Mouse (Mus musculus) heart, embryonic 15.5 days (tissue): ENCODE data around the gene Prss27. TPM values are rescaled to one million over a fixed set of nuclear protein-coding genes. Genes with fewer than 3 reads are reported as not detected.

Experiments used
- ATAC-seq: fragments of 200-750 bp; cut with Nextera tagmentation; replicated peaks from 2 replicates; pipeline ENCODE4 v1.8.0; 2017; ENCODE audit warnings: low read depth, moderate TSS enrichment; ENCODE audit not compliant: insufficient number of reproducible peaks, insufficient read depth, low FRiP score
- H3K27ac ChIP-seq: fragments of 300-500 bp; sonication (generic); 2 replicates; pipeline ENCODE4 v1.5.1; 2015; ENCODE audit warnings: mild to moderate bottlenecking, inconsistent platforms
- H3K27me3 ChIP-seq: fragments of 300-500 bp; sonication (generic); 2 replicates; pipeline ENCODE4 v1.6.1; 2015; ENCODE audit warnings: inconsistent platforms
- H3K36me3 ChIP-seq: fragments of 300-500 bp; sonication (generic); 2 replicates; pipeline ENCODE4 v1.6.1; 2015; ENCODE audit warnings: mild to moderate bottlenecking, inconsistent platforms
- H3K4me1 ChIP-seq: fragments of 300-500 bp; sonication (generic); replicated peaks from 2 replicates; pipeline ENCODE4 v1.6.1; 2015; ENCODE audit warnings: inconsistent platforms
- H3K4me2 ChIP-seq: fragments of 300-500 bp; sonication (generic); 2 replicates; pipeline ENCODE4 v1.6.1; 2015; ENCODE audit warnings: inconsistent platforms, mild to moderate bottlenecking, moderate library complexity
- H3K4me3 ChIP-seq: fragments of 300-500 bp; sonication (generic); 2 replicates; pipeline ENCODE4 v1.5.1; 2015; ENCODE audit warnings: mild to moderate bottlenecking, inconsistent platforms
- H3K9ac ChIP-seq: fragments of 300-500 bp; sonication (generic); 2 replicates; pipeline ENCODE4 v1.6.1; 2015; ENCODE audit warnings: mild to moderate bottlenecking, inconsistent platforms
- H3K9me3 ChIP-seq: fragments of 300-500 bp; sonication (generic); replicated peaks from 2 replicates; pipeline ENCODE4 v1.6.1; 2016; ENCODE audit warnings: inconsistent platforms
- WGBS: fragments of 180-500 bp; shearing (Covaris S2); methylation state at CpG from one replicate; pipeline ENCODE4 v1.1.7; 2015; ENCODE audit warnings: mixed read lengths; 5-methylcytosine and 5-hydroxymethylcytosine counted together
- polyA plus RNA-seq: library from polyadenylated mRNA; unstranded; fragments of >200 nt; fragmentation: Nextera tagmentation; extraction: Ambion mirVana; gene quantifications from 2 replicates; pipeline ENCODE4 v1.2.1, GENCODE M21; 2015

The Prss27 gene
- polyA plus RNA-seq, 1 experiment from 2014 or later = not detected

GRCm38 (mm10) chr17:24035087-24035486 is 2.9 kb upstream of the Prss27 start:
- Histone ChIP-seq H3K27me3 (no peaks in the 10 kb centered on the region), H3K36me3 (no peaks in the 10 kb centered on the region), H3K9me3 (no peaks in the 10 kb centered on the region), H3K4me3 (no peak overlapping the region), H3K9ac (no peak overlapping the region), H3K27ac (no peak overlapping the region), H3K4me2 (no peak overlapping the region), H3K4me1 (peaks cover 4% of the 10 kb centered on the region; the same call in 1 of the 2 replicates)
- ATAC-seq = no peak
- 23% methylated on average over 7 of the region's 7 CpGs for WGBS

GRCm38 (mm10) chr17:24036954-24037353 is 990 bp upstream of the Prss27 start:
- H3K9ac ChIP-seq = no peak overlapping the region
- 68% methylated on average over 6 of the region's 6 CpGs for WGBS
- no peak overlapping the region for H3K27ac ChIP-seq

GRCm38 (mm10) chr17:24037360-24037759 is 584 bp upstream of the Prss27 start:
- WGBS = 74% methylated on average over 13 of the region's 13 CpGs
- ATAC-seq = no peak
- no peak overlapping the region for H3K4me3 ChIP-seq
- no peaks in the 10 kb centered on the region for H3K36me3 ChIP-seq
- H3K9ac ChIP-seq = no peak overlapping the region
- H3K27ac ChIP-seq = no peak overlapping the region
- no peak overlapping the region for H3K4me2 ChIP-seq
- H3K4me1 ChIP-seq = peaks cover 4% of the 10 kb centered on the region; the same call in 1 of the 2 replicates
- no peaks in the 10 kb centered on the region for H3K9me3 ChIP-seq
- no peaks in the 10 kb centered on the region for H3K27me3 ChIP-seq

More at GRCm38 (mm10) chr17:24036954-24037353, 990 bp upstream of the Prss27 start:
- H3K27me3 ChIP-seq = no peaks in the 10 kb centered on the region
- H3K36me3 ChIP-seq = no peaks in the 10 kb centered on the region
- ATAC-seq = no peak
- no peak overlapping the region for H3K4me3 ChIP-seq
- H3K4me1 ChIP-seq = peaks cover 4% of the 10 kb centered on the region; the same call in 1 of the 2 replicates
- H3K4me2 ChIP-seq = no peak overlapping the region
- H3K9me3 ChIP-seq = no peaks in the 10 kb centered on the region

GRCm38 (mm10) chr17:24044482-24044881 is 6.5 kb downstream of the Prss27 start:
- Histone ChIP-seq H3K9ac (no peak overlapping the region), H3K4me2 (no peak overlapping the region), H3K27me3 (no peaks in the 10 kb centered on the region), H3K27ac (no peak overlapping the region), H3K36me3 (peaks cover 19% of the 10 kb centered on the region), H3K4me1 (no peaks in the 10 kb centered on the region), H3K9me3 (no peaks in the 10 kb centered on the region), H3K4me3 (no peak overlapping the region)
- WGBS = 59% methylated on average over 5 of the region's 5 CpGs
- ATAC-seq = no peak

GRCm38 (mm10) chr17:24045608-24046007 is 7.7 kb downstream of the Prss27 start:
- ATAC-seq = no peak
- H3K4me1 ChIP-seq = no peaks in the 10 kb centered on the region
- H3K9ac ChIP-seq = no peak overlapping the region
- H3K36me3 ChIP-seq = peaks cover 22% of the 10 kb centered on the region
- H3K27me3 ChIP-seq = no peaks in the 10 kb centered on the region
- no peak overlapping the region for H3K4me2 ChIP-seq
- no peaks in the 10 kb centered on the region for H3K9me3 ChIP-seq
- H3K27ac ChIP-seq = no peak overlapping the region
- 79% methylated on average over 10 of the region's 10 CpGs for WGBS
- H3K4me3 ChIP-seq = no peak overlapping the region

GRCm38 (mm10) chr17:24046026-24046425 is 8.1 kb downstream of the Prss27 start:
- Histone ChIP-seq H3K4me1 (no peaks in the 10 kb centered on the region), H3K4me3 (no peak overlapping the region), H3K27ac (no peak overlapping the region), H3K4me2 (no peak overlapping the region), H3K36me3 (peaks cover 25% of the 10 kb centered on the region), H3K27me3 (no peaks in the 10 kb centered on the region), H3K9ac (no peak overlapping the region), H3K9me3 (no peaks in the 10 kb centered on the region)
- no peak for ATAC-seq
- 33% methylated on average over 5 of the region's 5 CpGs for WGBS

GRCm38 (mm10) chr17:24048053-24048452 is 10.1 kb downstream of the Prss27 start:
- no peak for ATAC-seq
- Histone ChIP-seq H3K4me1 (no peaks in the 10 kb centered on the region), H3K27ac (no peak overlapping the region), H3K27me3 (no peaks in the 10 kb centered on the region), H3K9me3 (no peaks in the 10 kb centered on the region), H3K4me3 (no peak overlapping the region), H3K9ac (no peak overlapping the region), H3K36me3 (peaks cover 34% of the 10 kb centered on the region), H3K4me2 (no peak overlapping the region)
- 78% methylated on average over 5 of the region's 5 CpGs for WGBS

- Histone ChIP-seq H3K9me3 (no peaks in the 10 kb centered on the region), H3K27ac (no peak overlapping the region), H3K4me3 (no peak overlapping the region), H3K36me3 (peaks cover 44% of the 10 kb centered on the region), H3K4me1 (no peaks in the 10 kb centered on the region), H3K9ac (no peak overlapping the region), H3K27me3 (no peaks in the 10 kb centered on the region), H3K4me2 (no peak overlapping the region)
- ATAC-seq = no peak
- 83% methylated on average over 8 of the region's 8 CpGs for WGBS
These were observed 11.1 kb downstream of the Prss27 start for GRCm38 (mm10) chr17:24049008-24049407.

- 91% methylated on average over 14 of the region's 14 CpGs for WGBS
- Histone ChIP-seq H3K4me2 (no peak overlapping the region), H3K9ac (no peak overlapping the region), H3K9me3 (no peaks in the 10 kb centered on the region), H3K4me3 (no peak overlapping the region), H3K4me1 (0 out of 2 replicates have a peak, but pooled peaks cover 4% of the 10 kb centered on the region), H3K27ac (no peak overlapping the region), H3K27me3 (no peaks in the 10 kb centered on the region), H3K36me3 (peaks cover 65% of the 10 kb centered on the region)
- no peak for ATAC-seq
These were observed 19.0 kb downstream of the Prss27 start for GRCm38 (mm10) chr17:24056636-24057625.

GRCm38 (mm10) chr17:24057730-24058245 is 19.8 kb downstream of the Prss27 start:
- Histone ChIP-seq H3K4me3 (no peak overlapping the region), H3K4me1 (0 out of 2 replicates have a peak, but pooled peaks cover 4% of the 10 kb centered on the region), H3K9me3 (no peaks in the 10 kb centered on the region), H3K36me3 (peaks cover 65% of the 10 kb centered on the region), H3K27ac (no peak overlapping the region), H3K27me3 (no peaks in the 10 kb centered on the region), H3K4me2 (no peak overlapping the region), H3K9ac (no peak overlapping the region)
- 88% methylated on average over 5 of the region's 5 CpGs for WGBS
- ATAC-seq = no peak

GRCm38 (mm10) chr17:24062459-24063155 is 24.7 kb downstream of the Prss27 start:
- no peak for ATAC-seq
- Histone ChIP-seq H3K27ac (no peak overlapping the region), H3K4me1 (no peaks in the 10 kb centered on the region), H3K9ac (no peak overlapping the region), H3K9me3 (no peaks in the 10 kb centered on the region), H3K27me3 (no peaks in the 10 kb centered on the region), H3K4me3 (no peak overlapping the region), H3K36me3 (peaks cover 23% of the 10 kb centered on the region), H3K4me2 (no peak overlapping the region)
- WGBS = 79% methylated on average over 4 of the region's 4 CpGs
